Mouse (Mus musculus): Measurements from ENCODE around the gene Cdk5rap3. TPM values are rescaled to one million over a fixed set of nuclear protein-coding genes. Genes with fewer than 3 reads are reported as not detected.
A peak's percentile ranks its signal among the peaks of the same experiment; 100 is the strongest.

Gene Cdk5rap3
- total RNA-seq (2021): 10 to 100 TPM; 50.5 to 52.5 TPM

GRCm38 (mm10) chr11:96916044-96916884 lies at the start of gene Cdk5rap3:
Gene Cdk5rap3 (minus strand): TSS chr11:96916496.
- intact Hi-C loops (cut with DNase I): loop anchor here (2.0 to 10.0 kb wide), 2 partner anchors 47 to 109 kb away; partner anchors contain the start of gene Scrn2
- DNase-seq (ENCODE audit: extremely low spot score in 1 of 2, low spot score in 2 of 2): peak; percentile 99

GRCm38 (mm10) chr11:96963580-96963979 lies 47.3 kb upstream of the Cdk5rap3 start:
- intact Hi-C loops (cut with DNase I): loop anchor here (2.0 to 10.0 kb wide), 2 partner anchors 47 to 99 kb away; partner anchors contain the start of gene Cdk5rap3

GRCm38 (mm10) chr11:96957061-96957805 lies 40.9 kb upstream of the Cdk5rap3 start:
- intact Hi-C loops (cut with DNase I): no loop called here
- no peak for DNase-seq (ENCODE audit: extremely low spot score in 1 of 2, low spot score in 2 of 2)

More at GRCm38 (mm10) chr11:96963580-96963979, 47.3 kb upstream of the Cdk5rap3 start:
- DNase-seq (ENCODE audit: extremely low spot score in 1 of 2, low spot score in 2 of 2): peak; percentile 85 to 90

GRCm38 (mm10) chr11:96956009-96956724 lies 39.9 kb upstream of the Cdk5rap3 start:
- intact Hi-C loops (cut with DNase I): no loop called here
- DNase-seq (ENCODE audit: extremely low spot score in 1 of 2, low spot score in 2 of 2): no peak

GRCm38 (mm10) chr11:96955094-96955493 lies 38.8 kb upstream of the Cdk5rap3 start:
- intact Hi-C loops (cut with DNase I): no loop called here
- DNase-seq (ENCODE audit: extremely low spot score in 1 of 2, low spot score in 2 of 2): no peak

- intact Hi-C loops (cut with DNase I): no loop called here
These were observed 36.6 kb upstream of the Cdk5rap3 start for GRCm38 (mm10) chr11:96952896-96953295.

GRCm38 (mm10) chr11:96952426-96952825 lies 36.1 kb upstream of the Cdk5rap3 start:
- no peak for DNase-seq (ENCODE audit: extremely low spot score in 1 of 2, low spot score in 2 of 2)
- intact Hi-C loops (cut with DNase I): no loop called here

More at GRCm38 (mm10) chr11:96952896-96953295, 36.6 kb upstream of the Cdk5rap3 start:
- DNase-seq (ENCODE audit: extremely low spot score in 1 of 2, low spot score in 2 of 2): no peak

- no peak for DNase-seq (ENCODE audit: extremely low spot score in 1 of 2, low spot score in 2 of 2)
- intact Hi-C loops (cut with DNase I): no loop called here
These were observed 34.5 kb upstream of the Cdk5rap3 start for GRCm38 (mm10) chr11:96950767-96951166.

GRCm38 (mm10) chr11:96947849-96948248 lies 31.6 kb upstream of the Cdk5rap3 start:
- no peak for DNase-seq (ENCODE audit: extremely low spot score in 1 of 2, low spot score in 2 of 2)
- intact Hi-C loops (cut with DNase I): no loop called here

GRCm38 (mm10) chr11:96946498-96946897 lies 30.2 kb upstream of the Cdk5rap3 start:
- intact Hi-C loops (cut with DNase I): no loop called here
- DNase-seq (ENCODE audit: extremely low spot score in 1 of 2, low spot score in 2 of 2): no peak

- DNase-seq (ENCODE audit: extremely low spot score in 1 of 2, low spot score in 2 of 2): no peak
- intact Hi-C loops (cut with DNase I): no loop called here
These were observed 28.7 kb upstream of the Cdk5rap3 start for GRCm38 (mm10) chr11:96944844-96945580.

- intact Hi-C loops (cut with DNase I): no loop called here
- peak; percentile 93 to 95 for DNase-seq (ENCODE audit: extremely low spot score in 1 of 2, low spot score in 2 of 2)
These were observed 27.5 kb upstream of the Cdk5rap3 start, which contains the start of gene Pnpo for GRCm38 (mm10) chr11:96943746-96944304. Gene Pnpo (minus strand): TSS chr11:96943986.

GRCm38 (mm10) chr11:96941989-96942590 lies 25.8 kb upstream of the Cdk5rap3 start:
- intact Hi-C loops (cut with DNase I): no loop called here
- DNase-seq (ENCODE audit: extremely low spot score in 1 of 2, low spot score in 2 of 2): no peak

- intact Hi-C loops (cut with DNase I): no loop called here
- DNase-seq (ENCODE audit: extremely low spot score in 1 of 2, low spot score in 2 of 2): no peak
These were observed 24.5 kb upstream of the Cdk5rap3 start for GRCm38 (mm10) chr11:96940578-96941465.

GRCm38 (mm10) chr11:96938426-96938800 lies 22.1 kb upstream of the Cdk5rap3 start:
- no peak for DNase-seq (ENCODE audit: extremely low spot score in 1 of 2, low spot score in 2 of 2)
- intact Hi-C loops (cut with DNase I): no loop called here

GRCm38 (mm10) chr11:96937549-96938425 lies 21.5 kb upstream of the Cdk5rap3 start:
- DNase-seq (ENCODE audit: extremely low spot score in 1 of 2, low spot score in 2 of 2): no peak
- intact Hi-C loops (cut with DNase I): no loop called here

All from left cerebral cortex, postnatal 10 days (tissue).